Mouse (Mus musculus): ENCODE measurements around the gene Plekha7. TPM values are rescaled to one million over a fixed set of nuclear protein-coding genes. Genes with fewer than 3 reads are reported as not detected.

The Plekha7 gene
- polyA plus RNA-seq, 1 experiment: 24.4 TPM

- no peak overlapping the region for H3K4me3 ChIP-seq (ENCODE audit: control insufficient read depth, insufficient read depth, low read length)
- no peak overlapping the region for H3K27ac ChIP-seq (ENCODE audit: control insufficient read depth, insufficient read depth, low read length)
- DNase-seq: no peak
- no peaks in the 10 kb centered on the region for H3K27me3 ChIP-seq (ENCODE audit: control insufficient read depth, insufficient read depth, low read length)
- peaks cover 11% of the 10 kb centered on the region for H3K4me1 ChIP-seq (replicated peaks; ENCODE audit: control insufficient read depth, insufficient read depth, low read length)
- H3K36me3 ChIP-seq (ENCODE audit: control insufficient read depth, insufficient read depth, low read length): no peaks in the 10 kb centered on the region
- no peak for TF ChIP-seq POLR2A (IDR thresholded peaks at IDR 0.05; ENCODE audit: control insufficient read depth, extremely low read depth, insufficient read depth, low read length, poor library complexity)
- no peak for TF ChIP-seq CTCF (IDR thresholded peaks at IDR 0.05; ENCODE audit: borderline replicate concordance, control insufficient read depth, extremely low read depth, insufficient read depth, low read length, poor library complexity)
- 84% methylated on average over 9 of the region's 9 CpGs for WGBS
Measured at GRCm38 (mm10) chr7:116189708-116190107, 118.5 kb downstream of the Plekha7 start.

GRCm38 (mm10) chr7:116188391-116188790, 119.8 kb downstream of the Plekha7 start:
- peaks cover 3% of the 10 kb centered on the region for H3K4me1 ChIP-seq (replicated peaks; ENCODE audit: control insufficient read depth, insufficient read depth, low read length)
- WGBS: 94% methylated on average over 5 of the region's 5 CpGs
- no peak overlapping the region for H3K27ac ChIP-seq (ENCODE audit: control insufficient read depth, insufficient read depth, low read length)
- no peaks in the 10 kb centered on the region for H3K27me3 ChIP-seq (ENCODE audit: control insufficient read depth, insufficient read depth, low read length)
- H3K36me3 ChIP-seq (ENCODE audit: control insufficient read depth, insufficient read depth, low read length): no peaks in the 10 kb centered on the region
- no peak overlapping the region for H3K4me3 ChIP-seq (ENCODE audit: control insufficient read depth, insufficient read depth, low read length)
- DNase-seq: no peak
- no peak for TF ChIP-seq POLR2A (IDR thresholded peaks at IDR 0.05; ENCODE audit: control insufficient read depth, extremely low read depth, insufficient read depth, low read length, poor library complexity)
- TF ChIP-seq CTCF (IDR thresholded peaks at IDR 0.05; ENCODE audit: borderline replicate concordance, control insufficient read depth, extremely low read depth, insufficient read depth, low read length, poor library complexity): no peak

- Histone ChIP-seq H3K4me3 (ENCODE audit: control insufficient read depth, insufficient read depth, low read length) (no peak overlapping the region), H3K27me3 (ENCODE audit: control insufficient read depth, insufficient read depth, low read length) (no peaks in the 10 kb centered on the region), H3K27ac (ENCODE audit: control insufficient read depth, insufficient read depth, low read length) (no peak overlapping the region), H3K4me1 (replicated peaks; ENCODE audit: control insufficient read depth, insufficient read depth, low read length) (no peaks in the 10 kb centered on the region; the same call in 1 of the 2 replicates), H3K36me3 (ENCODE audit: control insufficient read depth, insufficient read depth, low read length) (no peaks in the 10 kb centered on the region)
- WGBS: 94% methylated on average over 3 of the region's 3 CpGs
- DNase-seq: no peak
- TF ChIP-seq CTCF (IDR thresholded peaks at IDR 0.05; ENCODE audit: borderline replicate concordance, control insufficient read depth, extremely low read depth, insufficient read depth, low read length, poor library complexity): no peak
- TF ChIP-seq POLR2A (IDR thresholded peaks at IDR 0.05; ENCODE audit: control insufficient read depth, extremely low read depth, insufficient read depth, low read length, poor library complexity): no peak
Measured at GRCm38 (mm10) chr7:116187521-116187920, 120.7 kb downstream of the Plekha7 start.

- Histone ChIP-seq H3K36me3 (ENCODE audit: control insufficient read depth, insufficient read depth, low read length) (no peaks in the 10 kb centered on the region), H3K27me3 (ENCODE audit: control insufficient read depth, insufficient read depth, low read length) (no peaks in the 10 kb centered on the region), H3K27ac (ENCODE audit: control insufficient read depth, insufficient read depth, low read length) (no peak overlapping the region; the same call in 1 of the 2 replicates), H3K4me3 (ENCODE audit: control insufficient read depth, insufficient read depth, low read length) (no peak overlapping the region), H3K4me1 (replicated peaks; ENCODE audit: control insufficient read depth, insufficient read depth, low read length) (no peaks in the 10 kb centered on the region; the same call in 1 of the 2 replicates)
- 94% methylated on average over 1 of the region's 1 CpGs for WGBS
- TF ChIP-seq POLR2A (IDR thresholded peaks at IDR 0.05; ENCODE audit: control insufficient read depth, extremely low read depth, insufficient read depth, low read length, poor library complexity) (no peak), CTCF (IDR thresholded peaks at IDR 0.05; ENCODE audit: borderline replicate concordance, control insufficient read depth, extremely low read depth, insufficient read depth, low read length, poor library complexity) (no peak)
- DNase-seq: no peak
Measured at GRCm38 (mm10) chr7:116186847-116187246, 121.3 kb downstream of the Plekha7 start.

- TF ChIP-seq CTCF (IDR thresholded peaks at IDR 0.05; ENCODE audit: borderline replicate concordance, control insufficient read depth, extremely low read depth, insufficient read depth, low read length, poor library complexity) (no peak), POLR2A (IDR thresholded peaks at IDR 0.05; ENCODE audit: control insufficient read depth, extremely low read depth, insufficient read depth, low read length, poor library complexity) (no peak)
- no peak for DNase-seq
- H3K4me1 ChIP-seq (replicated peaks; ENCODE audit: control insufficient read depth, insufficient read depth, low read length): no peaks in the 10 kb centered on the region; the same call in 1 of the 2 replicates
- H3K4me3 ChIP-seq (ENCODE audit: control insufficient read depth, insufficient read depth, low read length): no peak overlapping the region
- no peak overlapping the region for H3K27ac ChIP-seq (ENCODE audit: control insufficient read depth, insufficient read depth, low read length)
- no peaks in the 10 kb centered on the region for H3K27me3 ChIP-seq (ENCODE audit: control insufficient read depth, insufficient read depth, low read length)
- H3K36me3 ChIP-seq (ENCODE audit: control insufficient read depth, insufficient read depth, low read length): no peaks in the 10 kb centered on the region
- 89% methylated on average over 5 of the region's 5 CpGs for WGBS
Measured at GRCm38 (mm10) chr7:116186156-116186555, 122.0 kb downstream of the Plekha7 start.

GRCm38 (mm10) chr7:116184358-116185057, 123.7 kb downstream of the Plekha7 start:
- H3K36me3 ChIP-seq (ENCODE audit: control insufficient read depth, insufficient read depth, low read length): no peaks in the 10 kb centered on the region
- no peaks in the 10 kb centered on the region; the same call in 1 of the 2 replicates for H3K4me1 ChIP-seq (replicated peaks; ENCODE audit: control insufficient read depth, insufficient read depth, low read length)
- 94% methylated on average over 11 of the region's 11 CpGs for WGBS
- no peak overlapping the region for H3K27ac ChIP-seq (ENCODE audit: control insufficient read depth, insufficient read depth, low read length)
- TF ChIP-seq POLR2A (IDR thresholded peaks at IDR 0.05; ENCODE audit: control insufficient read depth, extremely low read depth, insufficient read depth, low read length, poor library complexity) (no peak), CTCF (IDR thresholded peaks at IDR 0.05; ENCODE audit: borderline replicate concordance, control insufficient read depth, extremely low read depth, insufficient read depth, low read length, poor library complexity) (no peak)
- no peak for DNase-seq
- no peak overlapping the region for H3K4me3 ChIP-seq (ENCODE audit: control insufficient read depth, insufficient read depth, low read length)
- no peaks in the 10 kb centered on the region for H3K27me3 ChIP-seq (ENCODE audit: control insufficient read depth, insufficient read depth, low read length)

All from thymus, adult 2 months (tissue).